Mouse (Mus musculus): Measurements from ENCODE around the gene M1ap.

M1ap gene

DNA sequence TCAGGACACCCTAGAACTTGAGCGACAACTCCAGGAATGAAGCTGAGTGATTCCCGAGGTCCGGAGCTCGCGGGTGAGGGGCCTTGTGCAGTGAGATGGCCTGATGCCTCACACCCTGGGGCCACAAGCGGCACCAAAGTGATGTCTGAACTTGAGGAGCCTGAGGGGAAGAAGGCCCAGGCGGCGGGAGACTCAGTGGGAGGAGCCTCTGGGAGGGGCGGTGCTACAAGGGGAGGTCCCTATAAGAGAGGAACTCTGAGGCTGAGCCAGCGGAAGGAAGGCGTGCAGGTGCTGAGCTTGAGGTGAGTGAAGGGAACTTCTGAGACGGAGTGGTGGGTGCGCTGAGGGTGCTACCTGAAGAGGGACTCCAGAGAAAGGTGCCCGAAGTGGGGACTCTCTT is at the start of gene M1ap:
TSS of gene M1ap (plus strand) at position 252 of the 400 bp plus-strand sequence.
- no peak for DNase-seq

DNA sequence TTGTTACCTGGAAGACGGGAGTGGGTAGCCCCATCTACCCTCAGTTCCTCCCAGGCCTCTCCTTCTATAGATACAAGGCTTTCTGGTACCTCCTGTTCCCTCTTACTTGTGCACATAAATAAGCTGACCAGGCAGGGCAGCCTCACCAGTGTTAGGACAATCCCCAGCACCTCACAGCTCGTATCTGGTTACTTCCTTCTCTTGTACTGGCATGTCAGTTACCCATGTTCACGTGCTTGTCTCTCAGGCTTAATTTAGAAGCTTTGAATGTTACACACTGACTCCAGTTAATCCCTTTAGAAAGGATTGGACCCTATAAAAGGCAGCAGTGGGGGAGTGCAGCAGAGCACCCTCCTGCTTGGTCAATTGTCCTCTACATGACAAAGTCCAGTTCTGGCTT is 49.4 kb upstream of the M1ap start:
- no peak for DNase-seq

DNA sequence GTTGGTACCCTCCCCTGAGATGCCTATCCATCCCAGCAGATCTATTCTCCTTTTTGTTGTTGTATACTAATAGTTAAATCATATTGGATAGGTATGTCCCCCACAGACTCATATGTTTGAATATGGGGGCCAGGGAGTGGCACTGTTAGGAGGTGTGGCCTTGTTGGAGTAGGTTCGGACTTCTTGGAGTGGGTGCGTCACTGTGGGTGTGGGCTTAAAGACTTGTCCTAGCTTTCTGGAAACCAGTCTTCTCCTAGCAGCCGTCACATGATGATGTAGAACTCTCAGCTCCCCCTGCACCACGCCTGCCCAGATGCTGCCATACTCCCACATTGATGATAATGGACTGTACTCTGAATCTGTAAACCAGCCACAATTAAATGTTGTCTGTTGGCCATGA is 48.5 kb upstream of the M1ap start:
- DNase-seq: no peak

DNA sequence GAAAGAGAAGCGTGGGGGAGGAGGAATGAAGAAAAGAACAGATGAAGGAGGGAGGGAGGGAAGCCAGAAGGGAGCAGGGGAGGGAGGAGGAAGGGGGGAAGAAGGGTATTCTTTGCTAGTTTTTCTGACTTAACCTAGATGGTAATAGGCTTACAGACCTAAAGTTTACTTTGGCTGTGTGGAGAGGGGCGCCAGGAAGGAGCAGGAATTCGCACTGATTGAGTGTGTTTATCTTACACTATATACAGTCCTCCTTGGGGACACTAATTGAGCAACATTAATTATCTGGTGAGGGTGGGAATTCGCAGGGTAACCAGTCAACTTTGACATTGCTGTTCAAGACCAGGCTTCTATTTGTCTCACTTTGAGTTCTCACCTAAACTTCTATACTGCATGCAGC is 48.0 kb upstream of the M1ap start:
- DNase-seq: no peak

DNA sequence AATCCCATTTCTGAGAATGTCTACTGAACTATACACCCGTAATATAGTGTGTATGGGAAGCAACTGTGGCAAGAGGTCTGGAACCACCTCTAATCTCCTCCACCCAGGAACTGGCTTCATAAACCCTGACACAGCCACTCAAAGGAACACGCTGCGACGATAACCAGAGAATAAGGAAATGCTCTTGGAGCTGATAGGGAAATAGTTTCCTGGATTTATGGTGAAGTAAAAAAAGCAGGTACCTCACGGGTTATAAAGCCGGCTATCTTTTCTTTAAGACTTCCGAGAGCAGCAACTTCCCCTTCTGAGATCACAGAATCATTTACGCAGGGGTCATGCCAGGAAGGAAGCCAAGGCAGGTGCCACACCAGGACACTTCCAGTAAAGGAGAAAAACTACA is 44.1 kb upstream of the M1ap start:
- DNase-seq: no peak

DNA sequence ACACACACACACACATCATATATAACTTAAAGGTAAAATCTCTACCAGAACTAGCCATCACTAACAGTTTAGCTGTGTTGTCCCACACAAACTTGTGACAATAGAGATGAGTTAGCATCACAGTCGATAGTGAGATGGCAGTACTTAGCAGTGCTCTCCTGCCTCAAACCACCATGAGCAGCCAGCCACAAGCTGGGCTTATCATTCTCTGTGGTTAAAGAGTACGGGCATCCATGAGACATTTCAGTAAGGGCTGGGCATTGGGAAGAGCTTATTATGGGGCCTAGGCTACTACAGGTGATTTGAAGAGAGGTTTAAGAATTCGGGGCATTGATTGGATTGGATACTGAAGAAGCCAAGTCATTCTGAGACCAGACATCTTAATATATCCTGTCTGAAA is 39.7 kb upstream of the M1ap start:
- DNase-seq: no peak

DNA sequence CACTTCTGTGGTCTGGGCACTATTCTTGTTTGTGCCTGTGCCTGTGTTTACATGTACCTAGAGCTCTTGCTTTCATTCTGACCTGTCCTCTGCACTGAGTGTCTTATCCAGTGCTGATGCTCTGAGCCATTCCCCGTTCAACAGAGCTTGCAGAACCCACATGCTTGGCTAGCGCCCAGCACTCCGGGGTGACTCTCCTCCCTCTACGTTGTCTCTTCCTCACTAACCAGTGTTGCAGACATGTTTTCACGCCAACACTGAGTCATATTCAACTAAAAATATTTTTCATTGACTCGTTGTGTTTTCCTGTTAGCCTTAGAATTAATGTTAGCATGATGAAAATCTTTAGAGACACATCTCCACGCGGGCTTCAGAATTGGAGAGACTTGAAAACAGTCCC is 38.7 kb upstream of the M1ap start:
- DNase-seq: no peak

DNA sequence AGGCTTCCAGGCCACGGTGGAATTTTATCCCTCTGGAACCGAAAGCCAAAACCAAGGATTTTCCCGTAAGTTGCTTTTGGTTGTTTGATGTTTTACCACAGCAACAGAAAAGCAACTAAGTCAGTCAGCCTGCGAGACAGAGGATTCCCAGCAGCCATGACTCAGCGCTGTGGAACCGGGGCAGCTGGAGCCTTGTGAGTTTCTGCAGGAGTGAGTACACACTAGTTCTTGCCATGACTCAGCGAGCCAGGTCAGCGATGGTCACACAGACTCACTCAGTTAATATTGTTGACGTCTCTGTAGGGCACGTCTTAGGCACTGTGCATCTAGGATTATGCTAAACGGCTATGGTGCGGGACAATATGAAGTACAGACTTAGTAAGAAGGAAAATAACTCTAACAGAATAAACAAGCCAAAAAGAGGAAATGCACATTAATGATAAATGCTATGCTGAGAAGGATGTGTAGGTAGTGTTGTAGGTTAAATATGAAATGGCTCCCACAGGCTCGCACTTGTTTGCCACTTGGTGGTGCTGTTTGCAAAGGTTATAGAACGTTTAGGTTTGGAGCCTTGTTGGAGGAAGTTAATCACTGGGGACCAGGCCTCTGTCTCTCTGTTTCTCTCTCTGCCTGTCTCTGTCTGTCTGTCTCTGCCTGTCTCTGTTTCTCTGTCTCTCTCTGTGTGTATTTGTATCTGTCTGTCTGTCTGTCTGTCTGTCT is 37.4 kb upstream of the M1ap start:
- no peak for DNase-seq

DNA sequence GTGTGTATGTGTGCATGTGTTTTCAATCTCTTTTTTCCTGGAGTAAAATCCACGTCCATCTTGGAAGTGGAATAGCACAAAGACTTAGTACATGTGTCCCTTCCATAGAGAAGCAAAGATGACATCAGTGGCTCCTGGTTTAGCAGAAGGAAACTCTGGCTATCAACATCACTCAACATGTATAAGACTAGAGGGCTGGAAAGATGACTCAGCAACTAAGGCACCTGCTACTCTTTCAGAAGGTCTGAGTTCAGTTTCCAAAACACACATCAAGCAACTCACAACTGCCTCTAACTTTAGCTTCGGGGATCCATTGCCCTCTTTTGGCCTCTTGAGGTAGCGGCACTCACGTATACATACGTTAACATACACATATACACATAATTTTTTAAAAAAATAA is 35.4 kb upstream of the M1ap start:
- no peak for DNase-seq

DNA sequence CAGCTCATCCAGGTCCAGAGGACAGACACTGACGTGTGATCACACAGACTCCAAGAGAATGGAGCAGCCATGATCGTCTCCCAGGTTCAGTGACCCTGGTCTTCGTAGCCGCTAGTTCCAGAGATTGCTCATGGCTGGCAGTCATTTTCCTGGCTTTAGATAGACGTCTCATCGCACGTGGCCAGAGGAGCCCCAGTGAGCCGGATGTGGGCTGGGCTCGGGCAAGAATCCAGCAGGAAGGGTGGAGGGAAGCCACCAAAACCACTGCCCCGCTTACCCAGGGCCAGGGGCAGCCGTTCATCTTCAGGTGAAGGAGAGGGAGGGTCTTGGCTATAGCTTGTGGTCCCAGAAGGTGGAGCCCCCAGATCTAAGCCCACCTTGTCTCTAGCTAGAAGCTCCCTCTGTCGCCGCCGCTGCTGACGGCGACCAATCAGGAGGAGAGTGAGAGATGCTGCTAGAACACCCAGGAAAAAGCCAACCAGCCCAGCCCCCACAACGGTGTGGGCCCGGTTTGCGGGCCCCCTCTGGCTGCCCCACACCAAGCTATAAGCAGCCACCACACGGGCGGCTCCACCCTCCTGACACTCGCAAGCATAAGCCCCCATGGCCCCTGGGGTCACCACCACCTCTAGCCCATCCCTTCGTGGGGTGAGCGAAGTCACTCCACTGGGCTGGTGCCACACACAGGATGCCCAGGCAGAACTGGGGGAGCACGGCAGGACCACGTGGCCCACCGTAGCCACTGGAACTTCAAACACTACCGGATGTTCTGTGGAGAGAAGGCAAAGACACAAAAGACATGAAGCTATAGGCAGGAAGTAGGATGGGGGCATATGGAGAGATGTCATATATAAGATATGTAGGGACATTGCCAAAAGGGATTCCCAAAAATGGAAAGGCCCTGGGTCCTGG is 33.1 kb upstream of the M1ap start:
- DNase-seq: no peak

DNA sequence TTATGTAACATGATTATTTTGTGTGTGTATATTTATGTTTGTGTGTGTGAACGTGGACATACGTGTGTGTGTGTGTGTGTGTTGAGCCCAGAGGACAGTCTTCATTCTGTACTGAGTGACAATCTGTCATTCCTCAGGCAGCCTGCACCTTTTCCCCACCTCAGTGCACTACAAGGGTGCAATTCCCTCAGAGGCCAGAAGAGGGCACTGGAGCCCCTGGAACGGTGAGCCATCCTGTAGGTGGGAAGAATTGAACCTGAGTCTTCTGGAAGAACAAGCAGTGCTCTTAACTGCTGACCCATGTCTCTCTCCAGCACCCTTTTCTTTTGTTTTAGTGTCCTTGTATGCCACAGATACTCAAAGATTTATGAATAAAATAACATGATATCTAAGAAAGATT is 30.8 kb upstream of the M1ap start:
- DNase-seq: no peak

DNA sequence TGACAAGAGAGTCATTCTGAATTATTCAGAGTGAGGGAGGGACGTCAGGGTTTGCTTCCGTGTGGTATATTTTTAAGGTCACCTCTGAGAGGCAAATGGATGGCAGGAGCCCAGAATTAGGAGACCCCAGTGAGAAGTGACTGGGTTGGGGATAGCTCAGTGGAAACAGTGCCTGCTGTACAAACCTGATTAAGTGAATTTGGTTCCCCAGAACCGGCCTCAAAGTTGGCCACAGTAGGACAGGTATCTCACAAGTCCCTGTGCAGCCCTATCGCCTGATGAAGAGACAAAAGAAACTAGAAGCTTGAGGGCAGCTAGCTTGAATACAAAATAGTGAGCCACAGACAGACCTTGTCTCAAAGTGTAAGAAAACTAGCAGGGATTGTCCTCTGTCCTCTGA is 30.2 kb upstream of the M1ap start:
- DNase-seq: no peak

DNA sequence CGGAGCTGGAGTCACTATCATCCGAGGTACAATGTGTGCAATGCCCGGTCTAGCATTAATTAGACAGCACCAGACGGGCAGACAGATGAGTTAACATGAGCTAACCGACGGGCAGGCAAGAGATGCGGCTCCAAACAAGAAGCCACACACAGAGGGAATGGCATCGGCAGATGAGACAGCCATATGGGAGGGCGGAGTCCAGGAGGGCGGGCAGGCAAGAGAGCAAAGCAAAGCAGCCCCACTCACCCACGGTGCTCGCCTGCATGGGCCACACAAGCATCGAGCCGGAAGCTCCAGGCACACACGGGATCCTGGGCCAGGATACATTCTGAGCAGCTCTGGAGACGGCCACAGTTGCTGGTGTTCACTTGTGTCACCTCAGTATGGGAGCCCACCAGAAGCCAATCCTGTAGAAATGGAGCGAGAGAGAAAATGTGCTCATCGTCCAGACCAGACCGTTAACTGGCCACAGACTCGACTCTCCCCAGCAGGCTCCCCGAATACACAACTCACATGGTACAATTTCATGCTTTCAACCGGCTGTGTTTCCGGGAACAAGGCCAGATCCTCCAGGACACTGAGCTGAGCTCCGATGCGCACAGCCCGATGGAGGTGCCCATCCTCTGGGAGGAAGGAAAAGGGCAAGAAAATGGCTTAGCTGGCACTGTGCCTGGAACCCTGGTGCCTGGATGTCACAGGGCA is 29.5 kb upstream of the M1ap start:
- peak; percentile 92 for DNase-seq

DNA sequence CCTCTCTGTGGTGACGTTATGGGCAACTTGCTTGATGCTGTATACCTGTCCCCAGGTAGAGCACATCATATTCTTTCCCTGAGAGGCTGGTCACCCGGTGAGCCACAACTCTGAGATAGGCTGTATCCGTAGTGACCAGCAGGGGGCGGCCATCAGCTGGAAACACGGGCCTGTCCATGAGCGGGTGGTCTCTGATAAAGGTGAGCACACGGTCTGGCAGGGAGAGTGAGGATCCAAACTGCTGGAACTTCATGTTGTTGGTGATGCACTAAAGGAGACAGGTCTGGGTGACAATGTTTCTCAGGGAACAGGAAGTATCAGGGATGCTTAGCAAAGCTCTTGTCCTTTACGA is 28.9 kb upstream of the M1ap start:
- no peak for DNase-seq

DNA sequence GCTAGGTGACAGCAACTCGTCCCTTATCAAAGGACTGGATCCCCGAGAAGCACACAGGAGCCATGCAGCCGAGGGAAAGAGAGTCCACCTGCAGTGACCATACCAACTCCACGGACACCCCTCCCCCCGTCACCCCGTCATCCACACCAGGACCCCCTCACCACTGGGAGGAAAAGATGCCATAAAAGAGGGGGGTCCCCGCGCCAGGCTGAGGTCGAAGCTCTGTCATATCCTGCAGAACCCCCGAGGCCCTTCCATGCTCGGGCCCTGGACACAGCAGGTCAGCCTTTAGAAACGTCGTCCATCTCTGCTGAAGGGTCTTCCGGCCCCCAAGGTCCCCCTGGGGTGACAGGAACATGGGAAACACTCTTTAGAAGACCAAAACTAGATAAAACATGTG is 28.3 kb upstream of the M1ap start:
- no peak for DNase-seq

DNA sequence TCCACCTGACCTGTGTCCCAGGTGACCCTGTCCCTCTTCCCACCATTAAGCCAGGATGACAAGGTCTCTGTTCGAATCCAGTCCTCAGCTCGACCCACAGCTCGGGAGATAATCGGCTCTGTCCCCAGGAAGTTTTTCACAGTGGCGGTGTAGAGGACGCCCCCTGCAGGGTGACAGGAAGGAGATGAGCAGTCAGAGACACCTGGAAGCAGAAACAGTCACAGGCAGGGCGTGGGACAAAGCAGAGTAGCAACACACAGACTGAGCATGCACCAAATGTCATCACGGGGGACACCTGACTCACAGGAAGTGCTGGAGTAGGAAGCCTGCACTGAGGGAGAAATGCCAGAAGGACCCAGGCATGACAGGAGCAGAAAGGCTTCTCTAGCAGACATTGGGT is 27.2 kb upstream of the M1ap start:
- DNase-seq: no peak

DNA sequence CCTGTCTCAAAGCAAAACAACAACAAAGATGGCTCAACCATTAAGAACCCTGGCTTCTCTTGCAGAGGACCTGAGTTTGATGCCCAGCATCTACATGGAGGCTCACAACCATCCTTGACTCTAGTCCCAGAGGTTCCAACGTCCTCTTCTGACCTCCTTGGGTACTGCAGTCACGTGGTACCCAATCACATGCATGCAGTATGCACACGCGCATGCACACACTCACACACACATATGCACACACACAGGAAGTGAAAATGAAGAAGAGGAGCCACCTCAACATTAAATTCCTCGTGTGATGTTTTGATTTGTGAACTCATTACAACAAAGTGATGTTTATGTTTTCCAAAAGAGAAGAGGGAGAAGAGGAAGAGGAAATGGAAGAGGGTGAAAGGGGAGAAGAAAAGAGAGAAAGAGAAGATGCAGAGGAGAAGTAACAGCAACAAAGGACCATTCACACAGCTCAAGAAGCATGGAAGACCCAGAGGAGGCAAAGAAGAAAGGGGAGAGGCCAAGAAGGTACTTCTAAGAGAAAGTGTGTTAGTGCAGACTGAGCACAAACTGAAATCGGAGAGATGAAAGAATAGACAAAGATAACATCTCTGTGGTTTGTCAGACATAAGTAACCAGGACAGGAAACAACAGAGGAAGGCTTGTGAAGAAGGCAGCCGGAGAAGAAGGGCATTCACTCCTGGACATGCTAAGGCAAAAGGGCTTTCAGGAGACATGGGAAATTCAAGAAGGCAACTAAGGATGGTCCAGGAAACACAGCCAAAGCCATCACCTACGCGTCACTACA is 25.1 kb upstream of the M1ap start:
- DNase-seq: no peak

DNA sequence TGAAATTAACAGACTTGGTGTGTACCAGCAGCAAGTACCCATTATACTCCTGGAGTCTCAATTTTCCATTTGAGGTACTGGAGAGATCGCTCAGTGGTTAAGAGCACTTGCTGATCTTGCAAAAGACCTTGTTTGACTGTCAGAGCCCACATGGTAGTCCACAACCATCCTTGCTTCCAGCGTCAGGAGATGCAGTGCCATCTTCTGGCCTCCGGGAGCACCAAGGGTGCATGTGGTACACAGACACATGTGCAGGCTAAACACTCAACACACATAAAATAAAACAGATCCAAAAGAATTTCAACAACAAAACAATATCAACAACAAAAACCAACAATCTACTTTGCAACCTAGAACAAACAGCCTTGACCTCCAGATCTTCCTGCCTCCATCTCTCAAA is 21.7 kb upstream of the M1ap start:
- no peak for DNase-seq

DNA sequence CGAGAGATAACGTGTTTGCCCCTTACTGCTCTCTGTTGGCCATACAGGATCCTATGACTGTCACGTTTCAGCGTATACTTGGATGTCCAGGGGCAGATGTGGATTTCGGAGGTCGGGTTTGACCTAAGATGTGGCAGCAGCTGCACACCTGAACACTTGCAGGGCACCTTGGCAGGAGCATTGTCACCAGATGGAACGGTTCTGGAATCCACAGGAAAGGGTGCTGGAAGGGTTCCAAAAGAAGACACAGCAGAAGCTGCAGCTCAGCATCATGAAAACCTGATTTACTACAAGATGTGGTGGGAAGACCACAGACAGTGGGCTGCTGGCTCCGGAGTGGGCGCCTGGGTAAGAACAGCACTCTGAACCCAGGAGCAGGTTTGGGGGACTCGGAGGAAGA is 20.6 kb upstream of the M1ap start:
- no peak for DNase-seq

DNA sequence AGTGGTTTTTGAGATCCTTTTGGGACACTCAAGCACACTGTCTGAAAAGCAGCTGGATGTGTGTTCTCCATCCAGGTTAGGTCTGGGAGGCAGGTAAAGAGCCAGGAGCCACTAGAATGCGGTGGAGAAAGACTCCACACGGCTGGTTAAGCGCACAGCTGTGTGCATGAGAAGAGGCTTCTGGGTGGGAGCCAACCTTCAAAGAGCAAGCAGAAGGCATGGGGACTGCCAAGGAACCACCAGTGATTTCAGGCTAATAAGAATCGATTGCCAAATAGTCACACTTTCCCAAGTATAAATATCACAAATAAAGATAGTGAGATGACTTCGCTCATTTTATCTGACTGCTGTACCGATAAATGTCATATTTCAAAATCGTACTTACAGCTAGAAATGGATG is 20.2 kb upstream of the M1ap start:
- peak; percentile 49 for DNase-seq

DNA sequence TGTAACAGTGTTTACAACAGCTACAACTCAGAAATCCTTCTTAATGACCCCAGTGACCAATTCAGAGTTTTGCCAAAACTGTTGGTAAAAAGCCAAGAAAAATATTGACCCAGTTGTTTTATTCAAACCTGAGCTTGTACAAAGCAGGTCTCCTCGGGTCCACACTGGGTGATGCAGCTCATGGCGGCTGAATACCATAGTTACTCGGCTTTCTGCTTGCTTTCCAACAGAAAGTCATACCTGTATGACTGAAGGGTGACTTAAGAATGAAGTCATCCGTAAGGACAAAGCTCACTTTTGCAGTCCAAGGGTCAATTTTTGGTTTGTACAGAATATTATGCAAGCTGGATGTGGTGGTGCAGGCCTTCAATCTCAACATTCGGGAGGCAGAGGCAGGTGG is 19.1 kb upstream of the M1ap start:
- DNase-seq: no peak

DNA sequence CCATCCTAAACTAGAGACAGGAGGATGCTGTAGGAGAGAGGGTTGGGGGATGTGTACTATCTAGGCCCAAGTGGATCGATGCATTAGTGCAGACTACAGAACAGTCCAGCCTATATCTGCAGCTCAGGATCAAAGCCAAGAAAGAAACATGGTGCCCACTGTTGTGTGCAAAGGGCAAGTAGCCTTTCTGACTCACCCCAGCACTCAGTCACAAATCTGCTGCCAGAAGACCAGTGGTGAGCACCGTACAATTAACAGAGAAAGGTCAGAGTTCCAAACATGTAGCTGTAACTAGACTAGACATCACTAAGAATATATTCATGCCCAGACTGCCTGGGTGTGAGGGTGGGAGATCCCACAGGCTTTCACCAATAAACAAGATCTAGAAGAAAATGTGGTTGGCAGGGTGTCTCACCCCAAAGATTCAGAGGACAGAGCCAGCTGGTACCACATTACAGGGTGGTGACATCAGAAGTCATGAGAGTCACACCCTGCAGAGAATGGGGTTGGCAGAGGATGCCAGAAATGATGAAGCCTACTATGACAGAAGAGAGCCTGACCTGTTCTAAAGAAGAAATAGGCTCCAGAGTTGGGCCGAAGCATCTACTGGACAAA is 12.0 kb upstream of the M1ap start:
- DNase-seq: no peak

Measured in layer of hippocampus, adult 9-11 months (tissue).